Mouse (Mus musculus) macrophage (primary cell): ENCODE measurements around the gene Rab30. TPM values are rescaled to one million over a fixed set of nuclear protein-coding genes. Genes with fewer than 3 reads are reported as not detected.

Experiments used
- H3K27ac ChIP-seq: fragments of 350-480 bp; formaldehyde crosslinking; 2 replicates; pipeline ENCODE4 v1.9.0; 2021
- H3K36me3 ChIP-seq: fragments of 350-480 bp; formaldehyde crosslinking; 2 replicates; pipeline ENCODE4 v1.9.0; 2021; ENCODE audit errors: inconsistent target
- H3K4me3 ChIP-seq: fragments of 350-480 bp; formaldehyde crosslinking; 2 replicates; pipeline ENCODE4 v1.9.0; 2021; ENCODE audit errors: inconsistent target
- H3K79me2 ChIP-seq: fragments of 350-480 bp; formaldehyde crosslinking; 2 replicates; pipeline ENCODE4 v1.9.0; 2021; ENCODE audit errors: inconsistent target
- WGBS: methylation state at CpG from one replicate; pipeline ENCODE4 v1.1.7; 2026; ENCODE audit warnings: inconsistent platforms; ENCODE audit not compliant: missing documents; 5-methylcytosine and 5-hydroxymethylcytosine counted together
- polyA plus RNA-seq: library from polyadenylated mRNA; stranded (reverse); fragments of 250-400 nt; gene quantifications from 3 replicates; pipeline ENCODE4 v1.2.4, GENCODE M21; 2018; ENCODE audit warnings: inconsistent platforms

The Rab30 gene
- polyA plus RNA-seq, 1 experiment from 2014 or later: 0.19 TPM

- Histone ChIP-seq H3K36me3 (no peaks in the 10 kb centered on the region), H3K79me2 (no peaks in the 10 kb centered on the region), H3K4me3 (no peak overlapping the region), H3K27ac (no peak overlapping the region)
- WGBS: 85% methylated on average over 7 of the region's 7 CpGs
Observed at GRCm38 (mm10) chr7:92768859-92769258, 27.5 kb downstream of the Rab30 start.

GRCm38 (mm10) chr7:92773006-92773405 lies 31.6 kb downstream of the Rab30 start:
- Histone ChIP-seq H3K27ac (no peak overlapping the region), H3K79me2 (no peaks in the 10 kb centered on the region), H3K4me3 (no peak overlapping the region), H3K36me3 (no peaks in the 10 kb centered on the region)
- 96% methylated on average over 3 of the region's 3 CpGs for WGBS

DNA sequence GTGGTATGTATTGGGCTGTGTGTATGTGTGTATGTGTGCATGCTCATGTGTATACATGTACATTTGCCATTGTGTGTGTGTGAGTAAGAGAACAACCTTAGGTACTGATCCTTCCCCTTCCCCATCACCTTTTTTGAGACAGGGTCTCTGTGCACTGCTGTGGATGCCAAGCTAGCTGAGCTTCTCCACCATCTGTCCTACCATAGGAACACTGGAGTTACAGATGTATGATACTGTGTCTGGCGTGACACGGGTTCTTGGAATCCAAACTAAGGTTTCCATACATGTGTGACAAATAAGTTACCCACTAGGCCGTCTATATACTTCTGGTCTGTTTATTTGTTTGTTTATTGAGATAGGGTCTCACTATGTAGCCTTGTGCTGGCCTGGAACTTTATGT lies 32.2 kb downstream of the Rab30 start:
- H3K36me3 ChIP-seq: no peaks in the 10 kb centered on the region
- H3K27ac ChIP-seq: no peak overlapping the region
- H3K79me2 ChIP-seq: no peaks in the 10 kb centered on the region
- H3K4me3 ChIP-seq: no peak overlapping the region
- WGBS: 100% methylated on average over 3 of the region's 3 CpGs

DNA sequence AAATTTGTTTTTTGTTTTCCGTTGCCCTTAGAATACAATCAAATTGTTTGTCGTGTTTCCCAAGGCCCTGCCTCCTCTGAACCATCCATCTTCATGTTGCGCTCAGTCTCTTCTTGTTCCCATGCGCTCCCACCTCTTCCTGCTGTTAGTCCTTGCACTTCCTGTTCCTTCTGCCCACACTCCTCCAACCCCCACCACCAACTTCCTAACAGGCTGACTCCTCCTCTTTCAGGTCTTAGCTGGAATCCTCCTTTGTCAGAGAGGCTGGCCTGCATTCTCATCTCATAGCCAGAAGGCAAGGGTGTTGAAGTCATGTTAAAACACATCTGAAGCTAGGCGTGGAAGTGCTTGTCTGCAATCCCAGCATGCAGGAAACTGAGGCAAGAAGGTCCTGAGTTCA lies 33.3 kb downstream of the Rab30 start:
- Histone ChIP-seq H3K4me3 (no peak overlapping the region), H3K79me2 (no peaks in the 10 kb centered on the region), H3K36me3 (no peaks in the 10 kb centered on the region), H3K27ac (no peak overlapping the region)
- 77% methylated on average over 5 of the region's 5 CpGs for WGBS

DNA sequence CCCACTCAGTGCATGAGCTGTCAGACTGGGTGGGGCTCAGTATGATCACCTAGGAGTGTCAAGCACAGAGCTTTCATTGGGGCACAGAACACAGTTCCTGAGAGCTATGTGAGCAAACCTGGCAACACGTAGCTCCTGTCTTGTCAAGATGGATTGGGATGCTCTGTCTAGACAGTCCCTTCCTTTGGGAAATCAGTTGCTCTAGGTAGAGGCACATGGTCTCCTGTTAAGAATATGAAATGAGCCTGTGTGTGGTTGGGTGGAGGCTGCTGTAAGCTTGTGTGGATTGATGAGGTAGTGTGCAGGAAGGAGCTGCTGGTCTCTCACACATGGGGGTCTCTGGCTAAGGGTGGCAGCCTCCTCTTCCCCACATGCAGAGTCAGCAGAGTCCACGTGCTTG lies 34.3 kb downstream of the Rab30 start:
- no peaks in the 10 kb centered on the region for H3K36me3 ChIP-seq
- no peak overlapping the region for H3K27ac ChIP-seq
- no peaks in the 10 kb centered on the region for H3K79me2 ChIP-seq
- no peak overlapping the region for H3K4me3 ChIP-seq
- WGBS: 82% methylated on average over 2 of the region's 2 CpGs

DNA sequence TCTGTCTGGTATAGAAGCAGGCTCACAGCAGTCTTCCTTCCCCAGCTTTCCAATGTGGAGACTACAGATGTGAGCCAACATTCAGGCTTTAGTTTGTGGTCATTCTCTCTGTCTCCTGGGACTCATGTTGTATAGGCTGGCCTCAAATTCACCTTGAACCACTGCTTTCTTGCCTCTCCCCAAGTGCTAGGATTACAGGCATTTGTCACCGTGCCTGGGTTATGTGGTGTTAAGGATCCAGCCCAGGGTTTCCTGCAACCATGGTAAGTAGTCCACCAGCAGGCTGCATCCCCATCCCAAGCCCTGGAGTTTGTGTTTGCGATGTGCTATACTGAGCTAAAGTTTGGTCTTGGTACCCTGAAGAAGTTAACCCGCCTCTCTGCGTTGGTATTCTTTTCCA lies 35.2 kb downstream of the Rab30 start:
- Histone ChIP-seq H3K4me3 (no peak overlapping the region), H3K27ac (no peak overlapping the region), H3K79me2 (no peaks in the 10 kb centered on the region), H3K36me3 (no peaks in the 10 kb centered on the region)
- 85% methylated on average over 4 of the region's 4 CpGs for WGBS

- Histone ChIP-seq H3K4me3 (no peak overlapping the region), H3K79me2 (no peaks in the 10 kb centered on the region), H3K36me3 (no peaks in the 10 kb centered on the region), H3K27ac (no peak overlapping the region)
- WGBS: 56% methylated on average over 17 of the region's 17 CpGs
Observed at GRCm38 (mm10) chr7:92777108-92777973, 35.9 kb downstream of the Rab30 start.

DNA sequence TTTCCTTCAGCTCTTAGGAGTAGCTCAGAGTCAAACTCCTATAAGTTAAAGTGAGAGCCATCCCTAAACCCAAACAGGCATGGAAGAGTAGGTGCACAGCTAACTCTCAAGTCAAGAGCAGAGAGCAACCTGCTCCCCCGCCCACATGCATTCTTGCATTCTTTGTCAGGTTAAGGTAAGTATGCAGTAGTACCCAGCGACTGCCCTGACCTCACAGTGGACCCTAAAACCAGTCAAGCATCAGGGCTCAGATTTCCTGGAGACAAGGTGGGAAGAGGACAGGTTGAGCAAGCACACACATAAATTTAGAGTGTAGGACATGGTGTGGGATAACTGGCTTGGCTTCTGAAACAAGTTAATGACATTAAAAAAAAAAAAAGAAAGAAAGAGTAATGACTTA lies 37.7 kb downstream of the Rab30 start:
- H3K36me3 ChIP-seq: no peaks in the 10 kb centered on the region
- H3K27ac ChIP-seq: no peak overlapping the region
- no peaks in the 10 kb centered on the region for H3K79me2 ChIP-seq
- no peak overlapping the region for H3K4me3 ChIP-seq
- WGBS: 80% methylated on average over 2 of the region's 2 CpGs

GRCm38 (mm10) chr7:92781361-92781760 lies 40.0 kb downstream of the Rab30 start:
- 60% methylated on average over 1 of the region's 1 CpGs for WGBS
- H3K79me2 ChIP-seq: no peaks in the 10 kb centered on the region
- H3K27ac ChIP-seq: no peak overlapping the region

DNA sequence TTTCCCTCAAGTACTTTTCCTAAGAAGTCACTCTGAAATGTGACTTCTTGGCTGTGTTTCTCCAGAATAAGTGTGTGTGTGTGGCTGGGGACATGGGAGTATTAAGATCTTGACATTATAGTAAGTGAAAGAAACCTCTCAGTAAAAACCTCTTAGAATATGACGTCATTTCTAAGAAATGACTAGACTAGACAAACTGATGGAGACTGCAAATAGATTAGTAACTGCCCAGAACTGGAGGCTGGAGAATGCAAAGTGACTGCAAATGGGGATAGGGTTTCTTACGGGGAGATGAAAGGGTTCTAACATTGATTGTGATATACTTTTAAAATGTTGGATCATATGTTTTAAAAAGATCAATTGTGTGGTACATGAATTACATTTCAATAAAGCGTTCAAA lies 40.5 kb downstream of the Rab30 start:
- no peak overlapping the region for H3K27ac ChIP-seq
- 95% methylated on average over 3 of the region's 3 CpGs for WGBS
- no peaks in the 10 kb centered on the region for H3K79me2 ChIP-seq
- H3K36me3 ChIP-seq: no peaks in the 10 kb centered on the region
- no peak overlapping the region for H3K4me3 ChIP-seq

More at GRCm38 (mm10) chr7:92781361-92781760, 40.0 kb downstream of the Rab30 start:
- H3K4me3 ChIP-seq: no peak overlapping the region
- no peaks in the 10 kb centered on the region for H3K36me3 ChIP-seq

DNA sequence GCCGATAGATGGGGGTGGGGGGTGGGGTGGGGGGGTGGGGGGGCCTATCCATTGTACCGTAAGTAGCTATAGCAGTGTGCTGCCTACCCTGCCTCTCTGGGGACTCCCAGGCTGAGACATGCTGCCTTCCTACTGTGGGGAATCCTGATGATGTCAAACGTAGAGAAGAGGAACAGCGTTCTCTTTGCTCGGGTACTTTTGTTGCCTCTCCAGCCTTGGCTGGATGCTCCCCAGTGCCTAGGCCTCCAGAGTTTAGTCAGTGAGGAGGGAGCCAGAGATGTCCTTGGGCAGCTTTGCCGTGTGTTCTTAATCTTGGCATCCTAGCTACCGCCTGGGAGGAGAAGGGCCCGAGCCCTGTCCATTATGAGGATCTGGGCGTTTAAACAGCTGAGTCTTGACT lies 41.1 kb downstream of the Rab30 start:
- no peak overlapping the region for H3K27ac ChIP-seq
- no peak overlapping the region for H3K4me3 ChIP-seq
- 91% methylated on average over 8 of the region's 9 CpGs for WGBS
- no peaks in the 10 kb centered on the region for H3K36me3 ChIP-seq
- no peaks in the 10 kb centered on the region for H3K79me2 ChIP-seq

DNA sequence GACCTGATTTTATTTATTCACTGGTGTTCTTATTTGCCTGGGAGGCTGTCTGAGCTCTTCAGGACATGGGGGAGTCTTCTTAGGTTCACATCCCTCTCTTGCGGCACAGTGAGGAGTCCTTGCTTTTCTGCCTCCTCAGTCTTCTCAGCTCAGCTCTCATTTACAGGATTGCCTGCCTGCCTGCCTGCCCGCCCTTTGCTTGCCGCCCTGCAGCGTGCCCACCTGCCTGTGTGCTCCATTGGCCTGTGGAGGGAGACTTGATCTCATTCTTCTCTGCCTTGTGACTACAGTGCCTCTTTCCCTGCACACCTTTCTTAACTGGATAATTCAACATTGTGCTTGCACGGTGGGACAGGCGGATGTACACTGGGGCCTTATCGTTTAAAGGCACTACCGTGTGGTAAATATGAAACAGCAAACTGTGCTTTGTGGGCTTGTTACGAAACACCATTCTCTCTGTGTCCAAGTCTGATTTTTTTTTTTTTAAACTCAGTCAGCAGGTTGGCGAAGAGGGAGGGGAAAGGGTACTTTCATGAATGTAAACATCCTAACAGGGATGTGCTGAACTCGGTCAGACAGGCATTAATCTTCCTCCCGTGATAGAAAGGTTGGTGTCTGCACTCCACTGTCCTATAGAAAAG lies 41.9 kb downstream of the Rab30 start:
- 66% methylated on average over 12 of the region's 12 CpGs for WGBS
- Histone ChIP-seq H3K27ac (no peak overlapping the region), H3K79me2 (no peaks in the 10 kb centered on the region), H3K36me3 (no peaks in the 10 kb centered on the region), H3K4me3 (no peak overlapping the region)

- WGBS: 94% methylated on average over 11 of the region's 11 CpGs
- no peak overlapping the region for H3K4me3 ChIP-seq
- H3K79me2 ChIP-seq: no peaks in the 10 kb centered on the region
- no peak overlapping the region for H3K27ac ChIP-seq
- H3K36me3 ChIP-seq: no peaks in the 10 kb centered on the region
Observed at GRCm38 (mm10) chr7:92783914-92784313, 42.5 kb downstream of the Rab30 start.

DNA sequence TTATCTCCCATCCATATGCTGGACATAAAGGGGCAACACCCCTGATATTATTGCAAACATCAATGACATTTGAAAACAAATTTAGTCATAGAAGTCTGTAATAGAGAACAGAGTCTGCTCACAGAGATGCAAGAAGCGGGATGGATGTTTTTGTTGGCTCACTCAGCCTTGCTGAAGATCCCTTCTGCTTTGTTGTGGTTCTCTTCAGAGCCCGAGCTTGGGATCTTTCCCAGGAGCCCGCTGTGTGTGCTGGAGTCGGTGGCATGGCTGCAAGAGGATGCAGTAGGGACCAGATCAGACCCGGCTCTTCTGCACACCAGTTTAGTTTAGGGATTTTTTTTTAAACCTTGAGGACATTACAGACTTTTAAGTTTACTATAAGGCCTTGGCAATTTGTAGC lies 54.3 kb downstream of the Rab30 start:
- H3K4me3 ChIP-seq: no peak overlapping the region
- no peaks in the 10 kb centered on the region for H3K36me3 ChIP-seq
- H3K79me2 ChIP-seq: no peaks in the 10 kb centered on the region
- WGBS: 73% methylated on average over 5 of the region's 5 CpGs
- H3K27ac ChIP-seq: no peak overlapping the region

DNA sequence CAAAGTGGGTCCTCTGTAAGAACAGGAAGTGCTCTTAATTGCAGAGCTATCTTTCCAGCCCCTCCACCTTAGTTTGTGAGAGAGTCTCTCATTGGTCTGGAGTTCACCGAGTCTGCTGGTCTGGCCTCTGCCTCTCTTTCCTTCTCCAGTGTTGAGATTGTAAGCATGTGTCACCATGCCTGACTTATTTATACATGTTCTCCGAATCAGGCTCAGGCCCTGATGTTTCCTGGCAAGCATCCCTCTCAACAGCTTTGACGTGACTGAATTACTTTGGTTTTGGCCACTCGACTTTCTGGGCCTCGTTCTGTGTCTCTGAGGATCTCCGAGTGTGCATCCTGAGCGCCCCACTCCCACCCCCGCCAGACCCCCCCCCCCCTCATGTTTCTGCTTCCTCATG lies 55.4 kb downstream of the Rab30 start:
- Histone ChIP-seq H3K27ac (no peak overlapping the region), H3K79me2 (no peaks in the 10 kb centered on the region), H3K4me3 (no peak overlapping the region), H3K36me3 (no peaks in the 10 kb centered on the region)
- WGBS: 93% methylated on average over 7 of the region's 8 CpGs
